In genomic region chr1:182358133-182358532, GRCm38 (mm10) we compare ENCODE assay signal across 16 mouse cellular contexts. TPM values are rescaled to one million over a fixed set of nuclear protein-coding genes. Genes with fewer than 3 reads are reported as not detected.
DNase-seq lines count a peak whose midpoint lies in the region; ATAC-seq and TF ChIP-seq lines count a peak whose summit lies in the region.
"Had no signal": no experiment of that assay in that cellular context is flagged by ENCODE, and none has a peak within 500 bp of the region (broad histone marks: within the 10 kb centered on the region; RNA-seq: fewer than 3 reads in every experiment).

No protein-coding gene starts in this region.

- no peak for TF ChIP-seq POLR2A in spleen, adult 2 months (IDR thresholded peaks at IDR 0.05; ENCODE audit: low read depth, low read length)

- no peak for TF ChIP-seq CTCF in spleen, adult 2 months (IDR thresholded peaks at IDR 0.05; ENCODE audit: extremely low read depth, insufficient read depth, insufficient read length, insufficient replicate concordance)
- no peak for TF ChIP-seq CTCF in intestine, postnatal 0 days (IDR thresholded peaks at IDR 0.05; ENCODE audit: low read depth)
- no peak for TF ChIP-seq CTCF in midbrain, postnatal 0 days (IDR thresholded peaks at IDR 0.05)

- H3K27me3 ChIP-seq in spleen, adult 2 months (ENCODE audit: control insufficient read depth, insufficient read depth, low read length) = no peaks in the 10 kb centered on the region
- H3K27me3 ChIP-seq in intestine, postnatal 0 days (replicated peaks; ENCODE audit: control insufficient read depth, insufficient read depth, low read length) = no peaks in the 10 kb centered on the region
- H3K27me3 ChIP-seq in midbrain, postnatal 0 days (ENCODE audit: insufficient read depth, low read length) = no peaks in the 10 kb centered on the region
- no peaks in the 10 kb centered on the region for H3K27me3 ChIP-seq in midbrain, embryonic 10.5 days (ENCODE audit: low read depth, poor library complexity, severe bottlenecking)
- H3K27me3 ChIP-seq: CH12.LX; hindbrain, embryonic 12.5 days had no signal

- no peaks in the 10 kb centered on the region for H3K9me3 ChIP-seq in intestine, postnatal 0 days (ENCODE audit: control insufficient read depth)
- no peaks in the 10 kb centered on the region for H3K9me3 ChIP-seq in midbrain, postnatal 0 days (ENCODE audit: low read length)
- H3K9me3 ChIP-seq in midbrain, embryonic 10.5 days (replicated peaks) = no peaks in the 10 kb centered on the region
- H3K9me3 ChIP-seq: hindbrain, embryonic 12.5 days had no signal

- no peak overlapping the region for H3K4me2 ChIP-seq in intestine, postnatal 0 days (replicated peaks; ENCODE audit: low read depth)
- H3K4me2 ChIP-seq in midbrain, postnatal 0 days (ENCODE audit: low read depth, low read length, poor library complexity, severe bottlenecking) = no peak overlapping the region
- H3K4me2 ChIP-seq: hindbrain, embryonic 12.5 days; liver, embryonic 11.5 days; lung, embryonic 14.5 days had no signal

- H3K4me1 ChIP-seq in spleen, adult 2 months (ENCODE audit: control insufficient read depth, insufficient read depth, insufficient read length) = peaks cover 2% of the 10 kb centered on the region; the same call in 1 of the 2 replicates
- no peaks in the 10 kb centered on the region for H3K4me1 ChIP-seq in intestine, postnatal 0 days (replicated peaks; ENCODE audit: control insufficient read depth, insufficient read depth, low read length)
- H3K4me1 ChIP-seq in midbrain, postnatal 0 days (ENCODE audit: insufficient read depth, low read length) = no peaks in the 10 kb centered on the region
- H3K4me1 ChIP-seq in midbrain, embryonic 10.5 days = no peaks in the 10 kb centered on the region
- H3K4me1 ChIP-seq: hindbrain, embryonic 12.5 days had no signal

- no peak overlapping the region for H3K4me3 ChIP-seq in spleen, adult 2 months (ENCODE audit: extremely low read depth, insufficient read depth, insufficient read length)
- H3K4me3 ChIP-seq in intestine, postnatal 0 days (ENCODE audit: low read depth, low read length) = no peak overlapping the region
- no peak overlapping the region for H3K4me3 ChIP-seq in midbrain, postnatal 0 days (ENCODE audit: low read depth, low read length)
- H3K4me3 ChIP-seq in midbrain, embryonic 10.5 days = no peak overlapping the region
- H3K4me3 ChIP-seq: hindbrain, embryonic 12.5 days; myocyte had no signal

- peak in 1 of 2 experiments; percentile 52 for DNase-seq in spleen, adult 2 months (ENCODE audit: low read depth in 1 of 2, low spot score in 2 of 2)
- no peak for DNase-seq in spleen, postnatal 36 days (ENCODE audit: low spot score in 2 of 2)
- peak; percentile 77 for DNase-seq in MEL-GATA-1-ER (ENCODE audit: extremely low read depth, low read depth)
- no peak for DNase-seq in Muller cell, postnatal 12 days (ENCODE audit: inconsistent ontology term)
- no peak for DNase-seq in midbrain, postnatal 0 days (ENCODE audit: low spot score)
- no peak for DNase-seq in midbrain, embryonic 10.5 days (ENCODE audit: low spot score)
- DNase-seq: gastrocnemius, postnatal 36 days; kidney, adult 9 months; left cerebral cortex, postnatal 4 days; lung, embryonic 14.5 days; right cerebral cortex, postnatal 14 days had no signal

- 64% methylated on average over 1 of the region's 1 CpGs for WGBS in spleen, adult 2 months
- 21% methylated on average over 1 of the region's 1 CpGs for WGBS in intestine, postnatal 0 days
- 93% methylated on average over 1 of the region's 1 CpGs for WGBS in midbrain, postnatal 0 days
- WGBS in midbrain, embryonic 10.5 days = 96% methylated on average over 1 of the region's 1 CpGs

- ATAC-seq in intestine, postnatal 0 days = peak; percentile 57; the same call in 1 of the 2 replicates
- ATAC-seq in midbrain, postnatal 0 days (ENCODE audit: low FRiP score) = no peak

- H3K36me3 ChIP-seq in spleen, adult 2 months (ENCODE audit: control insufficient read depth, insufficient read depth, low read length) = no peaks in the 10 kb centered on the region
- no peaks in the 10 kb centered on the region for H3K36me3 ChIP-seq in intestine, postnatal 0 days (ENCODE audit: control insufficient read depth, insufficient read depth)
- H3K36me3 ChIP-seq in midbrain, postnatal 0 days (ENCODE audit: insufficient read depth, low read length) = no peaks in the 10 kb centered on the region
- H3K36me3 ChIP-seq in midbrain, embryonic 10.5 days = no peaks in the 10 kb centered on the region
- H3K36me3 ChIP-seq: hindbrain, embryonic 12.5 days had no signal

- peak overlapping the region; percentile 47; the same call in 1 of the 2 replicates for H3K27ac ChIP-seq in spleen, adult 2 months (ENCODE audit: insufficient read depth, low read length)
- H3K27ac ChIP-seq in intestine, postnatal 0 days (ENCODE audit: low read depth, low read length) = no peak overlapping the region
- no peak overlapping the region for H3K27ac ChIP-seq in midbrain, postnatal 0 days (ENCODE audit: low read depth, low read length)
- H3K27ac ChIP-seq in midbrain, embryonic 10.5 days (replicated peaks) = no peak overlapping the region
- H3K27ac ChIP-seq: hindbrain, embryonic 12.5 days had no signal

- no peak overlapping the region for H3K9ac ChIP-seq in intestine, postnatal 0 days (ENCODE audit: low read depth, low read length)
- H3K9ac ChIP-seq in midbrain, postnatal 0 days (replicated peaks; ENCODE audit: low read length, poor library complexity, severe bottlenecking) = no peak overlapping the region
- H3K9ac ChIP-seq: hindbrain, embryonic 12.5 days; lung, embryonic 14.5 days had no signal

RNA-seq across cellular contexts. Expression of gene Fbxo28, which starts 16.7 kb away (rescaled TPM):
- polyA plus RNA-seq in spleen, adult 2 months (2012; rRNA removed) = 7.3 and 10.4 TPM in 2 replicates
- polyA plus RNA-seq in intestine, postnatal 0 days (2015; fragmentation: Nextera tagmentation; extraction: Ambion mirVana) = 9.7 and 10.6 TPM in 2 replicates
- total RNA-seq in midbrain, postnatal 0 days (2014; rRNA removed) = 32.2 and 40.3 TPM in 2 replicates
- polyA plus RNA-seq in midbrain, postnatal 0 days (2015; fragmentation: Nextera tagmentation; extraction: Ambion mirVana) = 13.1 and 14.5 TPM in 2 replicates
- polyA plus RNA-seq in midbrain, embryonic 10.5 days (2016; fragmentation: Nextera tagmentation; extraction: Ambion mirVana) = 22.6 and 22.7 TPM in 2 replicates

RNA-seq across cellular contexts. Expression of gene Trp53bp2, which starts 50.8 kb away (rescaled TPM):
- 8.9 and 11.2 TPM in 2 replicates for polyA plus RNA-seq in spleen, adult 2 months (2012; rRNA removed)
- 10.8 and 11.1 TPM in 2 replicates for polyA plus RNA-seq in intestine, postnatal 0 days (2015; fragmentation: Nextera tagmentation; extraction: Ambion mirVana)
- 21.1 and 27.0 TPM in 2 replicates for total RNA-seq in midbrain, postnatal 0 days (2014; rRNA removed)
- 9.9 and 11.1 TPM in 2 replicates for polyA plus RNA-seq in midbrain, postnatal 0 days (2015; fragmentation: Nextera tagmentation; extraction: Ambion mirVana)
- polyA plus RNA-seq in midbrain, embryonic 10.5 days (2016; fragmentation: Nextera tagmentation; extraction: Ambion mirVana) = 24.7 and 28.9 TPM in 2 replicates
